Mouse (Mus musculus): ENCODE data around the gene Iqgap3. TPM values are rescaled to one million over a fixed set of nuclear protein-coding genes. Genes with fewer than 3 reads are reported as not detected.
A peak's percentile ranks its signal among the peaks of the same experiment; 100 is the strongest.

The Iqgap3 gene
- polyA plus RNA-seq, 1 experiment from 2014 or later, result 4.5 TPM

- peaks cover 9% of the 10 kb centered on the region for H3K36me3 ChIP-seq (ENCODE audit: control insufficient read depth, insufficient read depth, low read length)
- peak overlapping the region; percentile 95; the same call in 1 of the 2 replicates for H3K4me2 ChIP-seq (replicated peaks; ENCODE audit: low read depth)
- no peak overlapping the region for H3K4me3 ChIP-seq (ENCODE audit: low read depth, low read length)
- no peak overlapping the region for H3K27ac ChIP-seq (replicated peaks)
- DNase-seq (ENCODE audit: low spot score) (no peak), ATAC-seq (ENCODE audit: low FRiP score, low TSS enrichment) (no peak)
- 0 out of 2 replicates have a peak, but pooled peaks cover 2% of the 10 kb centered on the region for H3K4me1 ChIP-seq (replicated peaks; ENCODE audit: control insufficient read depth, insufficient read depth)
- H3K9ac ChIP-seq (ENCODE audit: low read length), result peak overlapping the region; percentile 83; the same call in 1 of the 2 replicates
- H3K9me3 ChIP-seq (ENCODE audit: control insufficient read depth, low read length), result no peaks in the 10 kb centered on the region
- H3K27me3 ChIP-seq (ENCODE audit: control insufficient read depth, insufficient read depth, low read length), result no peaks in the 10 kb centered on the region
- 86% methylated on average over 6 of the region's 6 CpGs for WGBS
- no peak for TF ChIP-seq EP300 (optimal IDR thresholded peaks at IDR 0.05)
- no peak for TF ChIP-seq CTCF (IDR thresholded peaks at IDR 0.05; ENCODE audit: low read depth)
Observed at GRCm38 (mm10) chr3:88057030-88057429, 24.7 kb upstream of the Iqgap3 start.

- Histone ChIP-seq H3K4me3 (ENCODE audit: low read depth, low read length) (peak within 1 kb of the TSS; percentile 88), H3K9ac (ENCODE audit: low read length) (peak within 1 kb of the TSS; percentile 83), H3K4me1 (replicated peaks; ENCODE audit: control insufficient read depth, insufficient read depth) (0 out of 2 replicates have a peak, but pooled peaks cover 2% of the 10 kb centered on the region), H3K4me2 (replicated peaks; ENCODE audit: low read depth) (peak within 1 kb of the TSS; percentile 95), H3K36me3 (ENCODE audit: control insufficient read depth, insufficient read depth, low read length) (peaks cover 9% of the 10 kb centered on the region), H3K27me3 (ENCODE audit: control insufficient read depth, insufficient read depth, low read length) (no peaks in the 10 kb centered on the region), H3K9me3 (ENCODE audit: control insufficient read depth, low read length) (no peaks in the 10 kb centered on the region), H3K27ac (replicated peaks) (peak within 1 kb of the TSS; percentile 58)
- peak; percentile 94 for DNase-seq (ENCODE audit: low spot score)
- under 1% methylated on average over 58 of the region's 60 CpGs for WGBS
- ATAC-seq (ENCODE audit: low FRiP score, low TSS enrichment), result peak; percentile 96
- TF ChIP-seq CTCF (IDR thresholded peaks at IDR 0.05; ENCODE audit: low read depth) (no peak), EP300 (optimal IDR thresholded peaks at IDR 0.05) (no peak)
Observed at GRCm38 (mm10) chr3:88057902-88058696, 23.7 kb upstream of the Iqgap3 start, which contains the start of gene Naxe. Naxe (minus strand) TSS chr3:88058495.

- no peak overlapping the region for H3K4me3 ChIP-seq (ENCODE audit: low read depth, low read length)
- no peaks in the 10 kb centered on the region for H3K27me3 ChIP-seq (ENCODE audit: control insufficient read depth, insufficient read depth, low read length)
- ATAC-seq (ENCODE audit: low FRiP score, low TSS enrichment) (no peak), DNase-seq (ENCODE audit: low spot score) (no peak)
- no peak overlapping the region for H3K27ac ChIP-seq (replicated peaks)
- no peaks in the 10 kb centered on the region for H3K4me1 ChIP-seq (replicated peaks; ENCODE audit: control insufficient read depth, insufficient read depth)
- TF ChIP-seq CTCF (IDR thresholded peaks at IDR 0.05; ENCODE audit: low read depth), result no peak
- no peak for TF ChIP-seq EP300 (optimal IDR thresholded peaks at IDR 0.05)
- no peaks in the 10 kb centered on the region for H3K36me3 ChIP-seq (ENCODE audit: control insufficient read depth, insufficient read depth, low read length)
- H3K9ac ChIP-seq (ENCODE audit: low read length), result no peak overlapping the region
- no peaks in the 10 kb centered on the region for H3K9me3 ChIP-seq (ENCODE audit: control insufficient read depth, low read length)
- WGBS, result 17% methylated on average over 2 of the region's 2 CpGs
- H3K4me2 ChIP-seq (replicated peaks; ENCODE audit: low read depth), result no peak overlapping the region
Observed at GRCm38 (mm10) chr3:88068386-88068785, 13.4 kb upstream of the Iqgap3 start.

- WGBS, result 0% methylated on average over 5 of the region's 5 CpGs
- no peaks in the 10 kb centered on the region for H3K4me1 ChIP-seq (replicated peaks; ENCODE audit: control insufficient read depth, insufficient read depth)
- no peak overlapping the region for H3K9ac ChIP-seq (ENCODE audit: low read length)
- H3K4me2 ChIP-seq (replicated peaks; ENCODE audit: low read depth), result no peak overlapping the region
- no peaks in the 10 kb centered on the region for H3K9me3 ChIP-seq (ENCODE audit: control insufficient read depth, low read length)
- DNase-seq (ENCODE audit: low spot score), result peak; percentile 87
- H3K27ac ChIP-seq (replicated peaks), result no peak overlapping the region
- H3K36me3 ChIP-seq (ENCODE audit: control insufficient read depth, insufficient read depth, low read length), result no peaks in the 10 kb centered on the region
- no peak for TF ChIP-seq EP300 (optimal IDR thresholded peaks at IDR 0.05)
- peak; percentile 95 for TF ChIP-seq CTCF (IDR thresholded peaks at IDR 0.05; ENCODE audit: low read depth)
- H3K27me3 ChIP-seq (ENCODE audit: control insufficient read depth, insufficient read depth, low read length), result no peaks in the 10 kb centered on the region
- no peak overlapping the region for H3K4me3 ChIP-seq (ENCODE audit: low read depth, low read length)
- ATAC-seq (ENCODE audit: low FRiP score, low TSS enrichment), result peak; percentile 79
Observed at GRCm38 (mm10) chr3:88071783-88072182, 10.0 kb upstream of the Iqgap3 start.

- Histone ChIP-seq H3K9me3 (ENCODE audit: control insufficient read depth, low read length) (no peaks in the 10 kb centered on the region), H3K4me1 (replicated peaks; ENCODE audit: control insufficient read depth, insufficient read depth) (no peaks in the 10 kb centered on the region), H3K4me2 (replicated peaks; ENCODE audit: low read depth) (no peak overlapping the region), H3K9ac (ENCODE audit: low read length) (no peak overlapping the region), H3K27me3 (ENCODE audit: control insufficient read depth, insufficient read depth, low read length) (no peaks in the 10 kb centered on the region), H3K27ac (replicated peaks) (no peak overlapping the region), H3K36me3 (ENCODE audit: control insufficient read depth, insufficient read depth, low read length) (no peaks in the 10 kb centered on the region), H3K4me3 (ENCODE audit: low read depth, low read length) (no peak overlapping the region)
- DNase-seq (ENCODE audit: low spot score) (no peak), ATAC-seq (ENCODE audit: low FRiP score, low TSS enrichment) (no peak)
- WGBS, result 70% methylated on average over 2 of the region's 2 CpGs
- TF ChIP-seq CTCF (IDR thresholded peaks at IDR 0.05; ENCODE audit: low read depth), result no peak
- no peak for TF ChIP-seq EP300 (optimal IDR thresholded peaks at IDR 0.05)
Observed at GRCm38 (mm10) chr3:88073631-88074030, 8.1 kb upstream of the Iqgap3 start.

- Histone ChIP-seq H3K4me2 (replicated peaks; ENCODE audit: low read depth) (no peak overlapping the region), H3K4me3 (ENCODE audit: low read depth, low read length) (no peak overlapping the region), H3K4me1 (replicated peaks; ENCODE audit: control insufficient read depth, insufficient read depth) (no peaks in the 10 kb centered on the region), H3K27me3 (ENCODE audit: control insufficient read depth, insufficient read depth, low read length) (no peaks in the 10 kb centered on the region), H3K36me3 (ENCODE audit: control insufficient read depth, insufficient read depth, low read length) (no peaks in the 10 kb centered on the region), H3K9ac (ENCODE audit: low read length) (no peak overlapping the region), H3K9me3 (ENCODE audit: control insufficient read depth, low read length) (no peaks in the 10 kb centered on the region), H3K27ac (replicated peaks) (no peak overlapping the region)
- DNase-seq (ENCODE audit: low spot score) (no peak), ATAC-seq (ENCODE audit: low FRiP score, low TSS enrichment) (no peak)
- TF ChIP-seq EP300 (optimal IDR thresholded peaks at IDR 0.05) (no peak), CTCF (IDR thresholded peaks at IDR 0.05; ENCODE audit: low read depth) (no peak)
- WGBS, result 64% methylated on average over 2 of the region's 2 CpGs
Observed at GRCm38 (mm10) chr3:88074351-88074750, 7.4 kb upstream of the Iqgap3 start.

Data from stomach, postnatal 0 days (tissue).